Mouse (Mus musculus) hindlimb bud, embryonic 11.5 days (tissue): ENCODE results near the gene Syt12.

ENCODE experiments used
- DNase-seq: peaks from one replicate; pipeline ENCODE4 v3.0.0-alpha.2; 2012; ENCODE audit warnings: low read depth, low spot score; ENCODE audit errors: extremely low spot score

Gene Syt12

DNA sequence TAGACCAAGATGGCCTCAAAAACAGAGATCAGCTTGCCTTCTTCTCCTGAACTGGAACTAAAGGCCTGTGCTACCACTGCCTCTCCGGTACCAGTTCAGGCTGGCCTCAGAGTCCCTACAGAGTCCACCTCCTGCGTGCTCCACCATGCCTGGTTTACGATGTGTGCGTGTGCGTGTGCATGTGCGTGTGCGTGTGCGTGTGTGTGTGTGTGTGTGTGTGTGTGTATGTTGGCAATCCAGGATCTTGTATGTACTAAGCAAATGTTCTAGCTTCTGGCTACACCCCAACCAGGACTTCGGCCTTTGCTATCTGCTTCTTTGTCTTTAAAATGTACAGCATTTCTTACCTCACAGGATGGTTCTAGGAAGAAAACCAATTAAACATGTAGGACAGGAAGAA, 28.0 kb downstream of the Syt12 start:
- no peak for DNase-seq

DNA sequence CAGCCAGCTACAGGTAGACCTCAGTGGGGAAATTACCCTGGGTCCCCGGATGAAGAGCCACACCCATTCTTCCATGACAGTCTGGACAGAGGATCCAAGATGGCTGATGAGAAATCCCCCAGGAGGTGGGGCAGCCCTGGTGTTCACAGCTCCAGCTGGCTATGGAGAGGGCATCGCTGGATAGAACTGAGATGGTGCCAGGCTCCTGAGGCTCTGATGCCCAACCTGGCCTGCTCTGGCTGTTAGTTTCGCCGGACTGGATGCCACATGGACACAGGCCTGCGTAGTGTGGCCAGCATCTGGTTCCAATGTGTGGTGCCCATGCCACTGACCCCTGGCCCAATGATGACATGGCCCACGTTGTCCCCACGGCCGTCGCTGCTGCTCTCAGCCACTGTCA, 29.8 kb downstream of the Syt12 start:
- no peak for DNase-seq

DNA sequence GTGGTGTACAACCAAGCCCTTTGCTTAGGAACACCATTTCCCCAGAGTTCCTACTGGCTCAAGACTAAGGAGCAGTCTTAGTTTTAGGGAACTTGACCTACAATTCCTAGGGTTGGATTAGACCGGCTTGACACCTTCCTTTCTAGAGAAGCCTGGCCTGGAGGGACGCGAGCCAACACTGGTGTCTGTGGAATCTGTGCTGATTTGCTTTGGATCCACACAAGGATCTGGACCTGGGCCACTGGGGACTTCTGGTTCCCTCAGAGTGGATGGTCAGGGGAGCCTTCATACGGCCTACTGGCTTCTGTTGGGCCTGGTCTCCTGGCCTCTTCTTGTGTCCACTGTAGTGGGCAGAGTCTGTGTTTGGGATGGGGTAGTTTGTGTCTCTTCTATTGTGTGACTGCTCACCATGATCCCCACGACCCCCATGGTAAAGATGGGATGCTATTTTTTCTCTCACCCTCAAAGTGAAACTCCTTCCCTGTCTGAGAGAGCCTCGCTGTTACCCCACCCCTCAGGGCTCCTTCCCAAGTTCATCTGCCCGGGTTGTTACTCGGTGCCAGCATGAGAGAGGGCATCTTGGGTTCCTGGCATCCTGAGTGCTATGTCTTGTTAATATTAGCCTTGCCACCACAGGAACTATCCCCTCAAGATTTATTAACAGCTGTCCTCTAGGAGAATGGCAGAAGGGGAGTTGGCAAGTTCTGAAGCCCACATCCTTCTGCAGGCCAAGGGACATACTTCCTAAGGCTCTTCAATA, 30.4 kb downstream of the Syt12 start:
- no peak for DNase-seq

DNA sequence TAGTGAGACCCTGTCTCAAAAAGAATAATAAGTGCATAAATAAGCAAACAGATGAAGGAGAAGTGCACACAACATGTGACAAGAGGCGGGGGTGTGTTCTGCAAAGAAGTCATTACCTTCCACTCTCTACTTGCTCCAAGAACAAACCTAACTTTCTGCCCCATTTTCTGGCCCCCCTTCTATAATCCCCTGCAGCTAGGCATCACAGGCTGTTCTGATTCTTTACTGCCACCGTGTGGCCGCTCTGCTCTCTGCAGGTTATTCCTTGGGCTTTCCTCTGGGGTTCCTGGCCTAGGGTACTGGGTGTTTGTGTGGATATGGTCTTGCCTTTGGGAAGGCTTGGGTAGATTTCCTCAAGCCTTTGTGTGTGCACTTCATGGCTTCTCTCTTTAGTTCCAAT, 34.8 kb downstream of the Syt12 start:
- peak; percentile 62 for DNase-seq

DNA sequence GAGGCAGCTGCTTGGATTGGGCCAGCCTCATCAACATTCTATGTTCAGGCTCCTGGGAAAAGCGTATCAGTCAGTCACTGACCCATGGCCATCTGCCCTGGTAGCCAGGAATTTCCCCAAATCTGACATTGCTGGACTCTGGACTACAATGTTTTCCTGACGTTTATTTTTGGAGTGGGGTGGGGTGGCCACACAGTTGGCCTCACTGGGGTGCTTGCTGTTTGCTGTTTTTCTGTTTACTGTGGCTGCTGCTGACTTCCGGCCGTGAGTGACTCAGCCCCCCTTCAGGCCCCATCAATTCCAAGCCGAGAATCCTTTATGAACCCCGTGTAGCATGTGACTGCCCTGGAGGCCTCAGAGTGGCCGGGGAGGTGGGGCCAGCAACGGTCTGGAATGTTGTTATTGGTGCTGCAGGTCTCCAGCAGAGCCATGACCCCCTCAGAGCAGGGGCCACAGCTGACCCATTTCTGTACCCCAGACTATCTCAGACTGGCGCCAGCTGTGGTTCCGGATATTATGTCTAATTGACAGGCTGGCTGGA, 35.6 kb downstream of the Syt12 start:
- DNase-seq, result no peak

DNA sequence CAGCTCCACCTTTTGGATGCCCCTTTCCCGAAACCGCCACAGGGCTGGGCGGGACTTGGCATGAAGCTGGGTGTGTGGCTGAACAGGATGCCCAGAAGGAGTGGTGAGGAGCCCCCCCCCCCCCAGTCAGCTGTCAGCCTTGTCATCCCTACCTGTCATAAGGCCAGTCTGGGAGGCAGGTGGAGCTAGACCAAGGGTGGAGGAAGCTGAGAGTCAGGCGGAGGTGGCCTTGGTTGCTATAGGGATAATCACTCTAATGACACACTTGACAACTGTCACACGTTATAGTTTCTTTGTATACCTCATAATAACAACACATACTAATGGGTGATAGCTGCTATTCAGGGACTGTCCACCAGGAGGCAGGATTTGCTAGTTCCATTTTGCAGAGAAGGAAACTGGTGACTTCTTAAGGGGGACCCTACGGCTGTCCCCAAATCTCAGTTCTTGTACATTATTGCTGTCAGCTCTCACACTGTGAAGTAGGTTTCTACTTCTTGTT, 36.1 kb downstream of the Syt12 start:
- no peak for DNase-seq

DNA sequence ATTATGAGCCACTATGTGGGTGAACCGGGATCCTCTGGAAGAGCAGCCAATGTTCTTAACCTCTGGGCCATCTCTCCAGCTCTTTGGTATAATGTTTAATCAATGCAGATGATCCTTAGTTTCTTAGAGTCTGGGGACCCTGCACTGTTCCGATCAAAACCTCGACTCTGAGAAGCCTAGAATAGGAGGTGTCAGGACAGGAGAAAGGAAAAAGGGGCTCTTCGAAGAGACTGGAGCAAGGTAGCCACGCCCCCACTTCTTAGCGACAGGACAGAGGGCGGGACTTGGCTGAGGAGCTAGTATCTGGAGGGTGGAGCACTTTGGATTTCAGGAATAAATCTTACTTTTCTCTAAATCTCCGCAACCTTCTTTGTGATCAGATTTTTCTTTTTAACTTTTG, 37.0 kb downstream of the Syt12 start:
- no peak for DNase-seq

DNA sequence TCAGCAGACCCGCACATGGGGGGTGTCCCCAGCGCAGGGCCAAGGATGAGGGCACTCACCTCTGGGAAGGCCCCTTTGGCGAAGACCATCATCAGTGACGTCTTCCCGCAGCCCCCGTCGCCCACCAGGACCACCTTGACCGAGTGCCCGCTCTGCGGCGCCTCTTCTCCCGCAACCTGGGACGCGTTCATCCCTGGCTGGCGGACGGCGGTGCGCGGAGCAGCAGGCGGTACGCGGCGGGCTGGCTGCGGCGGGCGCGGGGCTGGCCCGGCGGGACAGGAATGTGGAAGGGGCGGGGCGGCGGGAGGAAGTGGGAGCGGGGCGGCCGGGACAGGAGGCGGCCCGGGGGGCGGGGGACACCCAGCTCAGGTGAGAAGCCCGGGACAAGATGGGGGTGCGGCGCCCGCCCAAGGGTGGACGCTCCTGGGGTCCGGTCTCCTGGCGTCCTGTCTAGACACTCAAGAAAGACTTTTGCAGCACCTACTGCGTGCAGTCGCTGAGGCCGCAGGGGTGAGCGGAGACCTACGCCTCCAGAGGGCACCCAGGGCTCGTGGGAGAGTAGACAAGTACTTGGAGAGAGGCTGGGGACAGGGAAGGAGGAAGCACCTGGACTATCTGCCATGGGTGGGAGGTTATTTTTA, 38.0 kb downstream of the Syt12 start, which contains the start of gene Rhod:
Rhod (minus strand) TSS at position 272 of the 641 bp plus-strand sequence.
- DNase-seq, result no peak

DNA sequence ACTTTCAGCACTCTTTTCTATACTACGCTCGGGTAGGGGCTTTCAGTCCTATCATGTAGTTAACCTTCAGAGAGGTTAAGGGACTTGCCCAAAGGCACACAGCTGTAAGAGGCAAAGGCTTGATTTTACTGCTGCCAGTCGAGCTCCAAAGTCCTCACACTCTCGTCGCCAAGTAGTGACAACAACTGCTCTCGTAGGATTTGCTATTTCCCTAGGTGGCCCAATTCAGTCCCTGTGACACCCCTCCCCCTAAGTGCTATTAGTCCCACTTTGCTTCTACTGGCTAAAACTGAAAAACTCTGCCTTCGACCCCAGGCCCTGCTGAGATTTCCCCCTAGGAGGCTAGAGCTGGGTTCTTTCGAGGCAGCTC, 38.5 kb downstream of the Syt12 start:
- DNase-seq, result no peak

DNA sequence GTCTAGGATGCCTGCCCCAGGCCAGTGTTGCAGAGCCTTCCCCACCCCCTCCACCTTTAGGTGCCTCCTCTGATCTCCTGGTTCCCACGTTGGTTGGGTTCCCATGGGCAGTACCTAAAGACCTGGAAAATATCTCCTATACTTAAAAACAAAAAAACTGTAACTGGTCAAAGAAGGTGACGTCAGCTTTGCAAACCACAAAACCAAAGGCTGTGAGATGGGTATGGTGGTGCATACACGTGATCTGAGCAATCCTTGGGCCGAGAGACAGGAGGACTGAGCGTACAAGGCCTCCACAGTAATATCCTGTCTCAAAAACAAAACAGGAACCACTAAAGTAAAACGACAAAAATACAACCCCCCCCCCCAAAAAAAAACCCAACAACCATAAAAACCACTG, 39.4 kb downstream of the Syt12 start:
- no peak for DNase-seq

DNA sequence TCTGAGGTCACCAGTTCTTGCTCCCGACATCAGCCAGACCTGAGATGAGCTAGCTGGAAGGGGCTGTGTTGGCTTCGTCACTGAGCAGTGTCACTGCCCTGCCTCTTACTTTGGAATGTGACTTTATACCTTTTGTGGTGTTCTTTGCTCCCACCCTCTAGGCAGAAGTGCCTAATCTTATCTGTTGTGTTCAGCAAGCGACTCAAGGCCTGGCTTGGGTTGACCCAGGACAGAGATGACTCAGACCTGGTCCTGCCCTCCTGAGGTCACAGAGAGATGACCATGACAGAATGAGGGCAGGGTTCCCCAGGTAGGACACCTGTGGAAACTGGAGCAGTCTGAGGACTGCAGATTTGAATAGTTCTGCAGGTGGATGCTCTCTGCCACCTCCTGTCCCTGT, 41.0 kb downstream of the Syt12 start:
- no peak for DNase-seq

DNA sequence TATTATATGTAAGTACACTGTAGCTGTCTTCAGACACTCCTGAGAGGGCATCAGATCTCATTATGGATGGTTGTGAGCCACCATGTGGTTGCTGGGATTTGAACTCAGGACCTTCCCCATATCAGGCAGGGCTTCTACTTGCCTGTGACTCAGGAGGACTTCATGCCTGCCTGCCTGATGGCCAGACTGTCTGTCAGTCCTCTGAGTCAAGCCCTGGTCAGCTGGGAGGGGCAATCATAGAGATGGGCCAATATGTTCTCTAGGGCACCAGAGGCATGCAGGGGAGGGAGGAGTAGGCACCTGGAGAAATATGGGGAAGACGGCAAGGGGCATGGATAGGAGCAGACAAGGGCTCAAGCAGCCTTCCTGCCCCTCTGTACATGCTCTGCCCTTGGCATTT, 42.2 kb downstream of the Syt12 start:
- no peak for DNase-seq

DNA sequence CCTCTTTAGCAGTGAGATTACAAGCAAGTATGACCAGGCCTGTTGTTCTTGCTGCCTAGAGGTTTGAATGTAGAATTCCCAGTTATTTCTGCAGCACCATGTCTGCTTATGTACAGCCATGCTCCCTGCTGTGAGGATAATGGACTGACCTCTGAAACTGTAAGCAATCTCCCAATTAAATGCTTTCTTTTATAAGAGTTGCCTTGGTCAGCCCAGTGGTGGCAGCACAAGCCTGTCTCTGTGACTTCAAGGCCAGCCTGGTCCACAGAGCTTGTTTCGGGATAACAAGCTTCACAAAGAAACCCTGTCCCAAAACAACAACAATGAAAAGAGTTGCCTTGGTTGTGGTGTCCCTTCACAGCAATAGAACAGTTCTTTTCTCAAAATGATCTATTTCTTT, 43.5 kb downstream of the Syt12 start:
- DNase-seq, result no peak

DNA sequence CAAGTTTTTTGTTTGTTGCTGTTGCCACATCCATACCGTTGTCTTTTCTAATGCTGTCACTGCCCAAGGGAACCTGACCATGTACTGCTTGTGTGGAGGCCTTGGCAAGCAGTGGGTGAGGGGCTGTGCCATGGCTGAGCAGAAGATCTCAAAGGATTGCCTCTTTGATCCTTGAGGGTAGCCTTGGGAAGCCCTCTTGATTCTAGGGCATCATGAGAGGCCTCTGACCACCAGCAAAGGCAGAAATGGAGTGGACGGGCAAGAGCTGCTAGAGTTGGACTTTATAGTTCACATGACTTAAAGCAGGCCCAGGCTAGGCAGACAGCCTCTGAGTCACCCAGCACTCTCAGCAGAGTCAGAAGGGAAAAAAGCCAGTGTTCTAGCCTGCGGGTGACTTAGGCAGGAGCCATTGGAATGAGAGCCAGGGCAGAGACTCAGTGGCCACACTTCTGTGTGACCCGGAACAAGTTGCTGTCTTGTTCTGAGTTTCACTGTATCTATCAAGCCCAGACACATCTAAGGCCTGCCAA, 47.1 kb downstream of the Syt12 start:
- DNase-seq, result no peak

DNA sequence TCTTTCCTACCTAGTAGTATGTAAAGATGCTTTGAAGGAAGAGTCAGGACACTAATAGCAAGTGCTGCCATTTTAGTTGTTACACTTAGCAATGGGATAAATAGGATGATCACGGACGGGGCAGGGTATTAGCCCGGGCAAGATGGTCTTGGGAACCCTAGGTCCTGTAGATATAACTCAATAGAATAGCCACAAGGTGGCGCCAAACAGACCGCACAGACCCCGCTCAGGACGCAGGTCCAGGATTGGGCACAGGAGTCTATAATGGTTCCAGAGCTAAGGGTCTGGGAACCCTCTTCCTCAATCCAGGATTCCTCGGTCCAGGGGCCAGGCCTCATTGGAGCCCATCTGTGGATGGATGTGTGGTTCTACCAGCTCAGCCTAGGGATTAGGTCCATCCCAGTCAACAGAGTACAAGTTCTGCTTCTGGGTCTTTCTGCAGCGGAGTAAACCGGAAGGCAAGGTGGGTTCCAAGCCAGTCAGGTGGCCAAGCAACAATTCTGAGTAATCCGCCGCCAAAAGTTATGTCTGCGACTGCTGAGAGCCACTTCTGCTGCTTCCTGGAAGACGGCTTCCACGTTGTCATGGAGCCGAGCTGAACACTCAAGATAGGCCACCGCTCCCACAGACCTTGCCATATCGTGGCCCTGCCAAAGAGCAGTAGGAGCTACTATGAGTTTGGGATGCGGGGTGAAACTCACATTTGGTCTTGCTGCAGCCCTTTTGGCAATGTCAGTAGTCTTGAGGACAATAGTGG, 51.5 kb downstream of the Syt12 start:
- no peak for DNase-seq

DNA sequence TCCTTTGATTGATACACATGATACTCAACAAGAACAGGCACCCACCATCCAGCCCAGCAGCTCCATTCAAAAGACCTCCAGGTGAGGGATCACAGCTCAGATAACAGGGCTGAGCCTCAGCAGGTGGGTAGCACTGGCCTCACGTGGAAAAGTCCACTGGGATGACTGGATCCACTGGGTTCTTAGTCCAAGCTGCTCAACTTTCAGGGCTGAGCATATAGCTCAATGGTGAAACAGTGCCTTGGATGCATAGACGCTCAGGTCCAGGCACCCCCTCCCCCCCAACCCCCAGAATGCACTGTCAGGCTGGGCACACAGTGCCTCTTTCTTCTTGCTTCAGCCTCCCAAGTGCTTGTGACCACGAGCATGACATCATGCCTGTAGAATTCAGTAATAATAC, 54.2 kb downstream of the Syt12 start:
- DNase-seq, result no peak

DNA sequence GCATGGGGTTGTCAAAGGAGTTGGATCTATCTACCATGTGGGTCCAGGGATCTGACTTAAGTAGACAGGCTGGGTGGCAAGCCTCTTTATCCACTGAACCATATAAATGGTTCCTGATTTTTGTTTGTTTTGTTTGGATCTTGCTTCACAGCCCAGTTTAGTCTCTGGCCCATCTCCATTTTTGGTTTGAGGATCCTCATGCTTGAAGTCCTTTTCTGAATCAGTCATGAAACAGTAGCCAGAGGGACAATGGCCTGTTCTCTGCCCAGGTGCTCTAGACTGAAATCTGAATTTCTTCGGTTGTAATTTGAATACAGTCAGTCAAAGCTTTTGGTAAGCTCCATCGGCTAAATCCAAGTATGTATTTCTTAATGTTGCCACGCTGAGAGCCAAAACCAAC, 54.7 kb downstream of the Syt12 start:
- DNase-seq, result no peak

DNA sequence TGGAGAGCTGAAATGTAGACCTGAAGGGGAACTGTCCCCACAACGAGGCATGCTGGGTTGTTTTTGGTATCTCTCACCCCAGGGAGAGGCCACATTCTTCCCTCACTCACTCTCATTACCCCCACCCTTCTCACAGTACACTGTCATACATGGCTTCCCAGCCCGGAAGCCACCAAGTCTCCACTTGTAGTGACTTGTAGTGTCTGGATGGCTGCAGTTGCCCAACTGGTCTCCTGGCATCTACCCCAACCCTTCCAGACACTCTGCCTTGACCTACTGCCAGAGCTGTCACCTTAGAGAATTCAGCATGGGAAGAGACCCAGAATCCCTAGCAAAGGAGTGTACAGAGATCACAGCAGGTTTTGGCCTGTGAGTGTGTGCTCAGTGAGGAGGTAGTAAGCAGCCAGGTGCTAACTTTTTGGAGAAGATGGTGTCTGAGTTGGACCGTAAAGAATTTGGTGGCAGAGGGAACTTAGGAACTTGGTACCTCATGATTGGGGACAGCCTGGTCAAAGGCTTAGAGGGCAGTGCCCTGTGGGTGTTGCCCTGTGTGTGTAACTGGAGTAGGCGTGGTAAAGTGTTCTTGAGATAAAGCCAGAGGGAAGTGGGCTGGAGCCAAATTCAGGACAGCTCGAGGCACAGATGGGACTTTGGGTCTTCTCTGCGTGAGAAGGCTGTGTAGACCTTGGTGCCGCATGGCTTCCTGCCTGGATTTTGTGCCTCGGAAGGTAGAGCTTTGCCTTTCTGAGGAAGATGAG, 56.9 kb downstream of the Syt12 start:
- no peak for DNase-seq

DNA sequence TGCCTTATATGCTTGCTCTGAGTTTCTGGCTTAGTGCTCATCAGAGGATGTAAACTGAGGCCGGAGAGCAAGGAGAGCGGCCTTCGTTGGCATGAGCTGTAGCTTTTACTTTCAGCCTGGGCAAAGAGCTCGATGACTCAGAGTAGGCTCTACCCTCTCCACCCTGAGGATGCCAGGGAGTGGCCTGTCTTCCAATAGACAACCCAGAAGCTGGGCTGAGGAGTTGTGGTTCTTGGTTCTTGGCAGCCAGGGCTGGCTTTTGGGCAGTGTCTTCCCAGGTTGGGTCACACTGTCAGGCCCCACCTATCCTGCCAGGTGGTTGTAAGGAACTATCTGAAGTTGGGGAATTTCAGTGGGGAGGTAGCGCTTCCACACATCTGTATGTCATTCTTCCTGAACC, 57.5 kb downstream of the Syt12 start:
- no peak for DNase-seq

DNA sequence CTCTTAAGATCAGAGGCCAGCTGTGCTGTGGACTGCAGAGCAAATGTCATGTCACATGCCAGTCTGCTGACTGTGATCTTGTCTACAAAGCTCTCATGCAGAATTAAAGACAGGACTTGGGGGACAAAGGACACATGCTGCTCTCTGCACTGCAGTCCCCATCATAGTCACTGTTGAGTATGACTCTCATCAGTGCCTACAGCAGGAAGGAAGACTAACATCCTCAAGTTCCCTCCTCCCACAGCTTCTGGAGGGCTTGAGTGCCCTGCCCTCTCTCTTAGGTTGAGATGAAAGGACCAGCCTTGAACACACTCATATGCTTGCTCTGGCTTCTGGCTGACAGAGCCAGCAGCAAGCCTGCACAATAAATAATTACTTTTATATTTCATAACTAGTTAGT, 59.5 kb downstream of the Syt12 start:
- no peak for DNase-seq

DNA sequence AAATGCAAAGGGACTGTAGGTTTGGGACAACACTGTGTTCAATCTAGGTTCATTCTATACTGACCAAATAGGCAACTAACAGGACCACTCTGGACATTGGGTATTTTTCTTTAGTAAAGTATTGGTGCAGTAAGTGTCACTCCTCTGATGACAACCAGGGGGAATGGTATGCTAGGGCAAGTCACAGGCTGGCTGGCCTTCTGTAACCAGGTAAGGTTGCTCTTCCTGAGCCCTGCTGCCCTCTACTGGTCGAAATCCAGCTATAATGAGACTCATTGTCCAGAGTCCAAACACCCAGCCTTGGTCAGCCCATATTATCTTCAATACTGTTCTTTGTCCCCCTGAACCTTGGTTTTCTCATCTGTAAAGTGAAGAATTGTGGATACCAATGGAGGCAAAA, 60.1 kb downstream of the Syt12 start:
- no peak for DNase-seq
